Mouse (Mus musculus) midbrain, postnatal 0 days (tissue): ENCODE data around the gene Ntmt1. TPM values are rescaled to one million over a fixed set of nuclear protein-coding genes. Genes with fewer than 3 reads are reported as not detected.

ENCODE experiments used
- ATAC-seq: fragments of 200-750 bp; cut with Nextera tagmentation; 2 replicates; pipeline ENCODE4 v1.8.0; 2017; ENCODE audit warnings: moderate number of reproducible peaks, mild to moderate bottlenecking, moderate TSS enrichment, moderate library complexity; ENCODE audit not compliant: low FRiP score
- DNase-seq: peaks from one replicate; pipeline ENCODE4 v3.0.0-alpha.2; 2015; ENCODE audit warnings: low spot score
- H3K27ac ChIP-seq: fragments of 300-500 bp; sonication (generic); 2 replicates; pipeline ENCODE4 v1.5.1; 2014; ENCODE audit warnings: low read depth, mild to moderate bottlenecking, low read length, mixed read lengths
- H3K27me3 ChIP-seq: fragments of 300-500 bp; sonication (generic); 2 replicates; pipeline ENCODE4 v1.6.1; 2014; ENCODE audit warnings: low read length, control low read depth, mixed read lengths; ENCODE audit not compliant: insufficient read depth
- H3K36me3 ChIP-seq: fragments of 300-500 bp; sonication (generic); 2 replicates; pipeline ENCODE4 v1.6.1; 2014; ENCODE audit warnings: low read length, control low read depth, mixed read lengths; ENCODE audit not compliant: insufficient read depth
- H3K4me1 ChIP-seq: fragments of 300-500 bp; sonication (generic); 2 replicates; pipeline ENCODE4 v1.6.1; 2014; ENCODE audit warnings: mild to moderate bottlenecking, control low read depth, antibody characterized with exemption, low read length, mixed read lengths; ENCODE audit not compliant: insufficient read depth
- H3K4me2 ChIP-seq: fragments of 300-500 bp; sonication (generic); 2 replicates; pipeline ENCODE4 v1.6.1; 2014; ENCODE audit warnings: low read depth, mild to moderate bottlenecking, low read length, mixed read lengths; ENCODE audit not compliant: poor library complexity, severe bottlenecking
- H3K4me3 ChIP-seq: fragments of 300-500 bp; sonication (generic); 2 replicates; pipeline ENCODE4 v1.5.1; 2014; ENCODE audit warnings: low read depth, mild to moderate bottlenecking, low read length, moderate library complexity
- H3K9ac ChIP-seq: fragments of 300-500 bp; sonication (generic); replicated peaks from 2 replicates; pipeline ENCODE4 v1.6.1; 2014; ENCODE audit warnings: mild to moderate bottlenecking, low read length, moderate library complexity, mixed read lengths; ENCODE audit not compliant: poor library complexity, severe bottlenecking
- H3K9me3 ChIP-seq: fragments of 300-500 bp; sonication (generic); 2 replicates; pipeline ENCODE4 v1.6.1; 2016; ENCODE audit warnings: low read length, control low read depth
- CTCF ChIP-seq: IDR thresholded peaks from 2 replicates; pipeline ENCODE4 v1.5.1; 2016; ENCODE audit warnings: antibody characterized with exemption, mild to moderate bottlenecking
- WGBS: fragments of 180-500 bp; shearing (Covaris S2); extraction: QIAGEN DNeasy Blood & Tissue Kit; methylation state at CpG from one replicate; pipeline ENCODE4 v1.1.7; 2014; 5-methylcytosine and 5-hydroxymethylcytosine counted together
- polyA plus RNA-seq: library from polyadenylated mRNA; unstranded; fragments of >200 nt; fragmentation: Nextera tagmentation; extraction: Ambion mirVana; gene quantifications from 2 replicates; pipeline ENCODE4 v1.2.1, GENCODE M21; 2015
- total RNA-seq: library from RNA; depleted of rRNA; stranded (reverse); fragments of >200 nt; gene quantifications from 2 replicates; pipeline ENCODE4 v1.2.3, GENCODE M21; 2014; rRNA removed

Gene Ntmt1
- total RNA-seq (62.2 and 74.1 TPM in 2 replicates), polyA plus RNA-seq (90.3 and 104 TPM in 2 replicates)

GRCm38 (mm10) chr2:30807648-30808295, at the start of gene Ntmt1:
Gene Ntmt1, plus strand, starts transcription at chr2:30807826.
- WGBS = under 1% methylated on average over 37 of the region's 44 CpGs
- peak; percentile 98 for DNase-seq
- Histone ChIP-seq H3K4me1 (peaks cover 8% of the 10 kb centered on the region), H3K9ac (peak within 1 kb of the TSS; percentile 84), H3K4me2 (peak within 1 kb of the TSS; percentile 91), H3K27me3 (peaks cover 5% of the 10 kb centered on the region; the same call in 1 of the 2 replicates), H3K4me3 (peak within 1 kb of the TSS; percentile 60), H3K27ac (peak within 1 kb of the TSS; percentile 77), H3K36me3 (peaks cover 4% of the 10 kb centered on the region; the same call in 1 of the 2 replicates), H3K9me3 (no peaks in the 10 kb centered on the region)
- peak; percentile 97 for ATAC-seq
- TF ChIP-seq CTCF = no peak

DNA sequence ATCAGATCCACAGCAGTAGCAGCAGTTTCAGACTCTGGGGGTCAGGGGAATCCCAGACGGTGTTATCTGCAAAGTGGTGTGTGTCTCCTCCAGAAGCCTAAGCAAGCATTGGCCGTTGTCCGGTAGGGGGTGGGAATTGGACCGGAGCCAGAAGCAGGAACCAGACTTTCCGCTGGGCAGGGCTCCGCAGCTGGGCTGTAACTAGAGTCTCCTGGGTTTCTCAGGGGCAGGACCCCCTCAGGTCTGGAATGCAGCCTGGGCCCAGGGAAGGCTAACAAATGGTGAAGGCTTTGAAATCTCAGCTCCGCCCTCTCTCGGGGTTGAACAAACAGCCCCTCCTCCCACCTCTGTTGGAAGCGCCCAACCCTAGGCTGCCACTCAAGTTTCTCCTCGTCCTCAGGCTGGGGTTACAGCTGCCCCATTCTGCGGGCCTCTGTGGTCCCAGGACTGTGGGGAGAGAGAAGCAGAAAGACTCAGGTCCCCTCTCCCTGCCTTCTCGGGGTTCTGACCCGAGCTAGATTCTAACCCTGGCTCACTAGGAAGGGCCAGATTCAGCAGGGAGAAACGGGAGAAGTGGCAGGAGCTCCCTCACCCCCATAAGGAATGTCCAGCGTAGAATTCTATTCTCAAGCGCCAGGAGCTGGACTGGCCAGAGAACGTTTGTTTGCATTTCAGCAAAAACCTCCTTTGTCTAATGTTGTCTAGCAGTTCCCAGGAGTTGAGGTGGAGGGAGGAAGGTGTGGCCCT, 49.1 kb upstream of the Ntmt1 start:
- Histone ChIP-seq H3K4me2 (no peak overlapping the region), H3K27me3 (no peaks in the 10 kb centered on the region), H3K4me1 (no peaks in the 10 kb centered on the region), H3K9me3 (no peaks in the 10 kb centered on the region), H3K27ac (peak overlapping the region; percentile 32; the same call in 1 of the 2 replicates), H3K4me3 (no peak overlapping the region), H3K36me3 (no peaks in the 10 kb centered on the region), H3K9ac (no peak overlapping the region)
- 10% methylated on average over 17 of the region's 17 CpGs for WGBS
- ATAC-seq (peak; percentile 62; the same call in 1 of the 2 replicates), DNase-seq (peak; percentile 75)
- peak; percentile 53 for TF ChIP-seq CTCF

GRCm38 (mm10) chr2:30759088-30759374, 48.6 kb upstream of the Ntmt1 start:
- no peaks in the 10 kb centered on the region for H3K9me3 ChIP-seq
- no peak for DNase-seq
- no peaks in the 10 kb centered on the region for H3K36me3 ChIP-seq
- no peak overlapping the region for H3K9ac ChIP-seq
- H3K27ac ChIP-seq = no peak overlapping the region
- ATAC-seq = no peak
- H3K4me3 ChIP-seq = no peak overlapping the region
- TF ChIP-seq CTCF = no peak
- no peaks in the 10 kb centered on the region for H3K4me1 ChIP-seq
- H3K4me2 ChIP-seq = no peak overlapping the region
- no peaks in the 10 kb centered on the region for H3K27me3 ChIP-seq
- 62% methylated on average over 4 of the region's 4 CpGs for WGBS

DNA sequence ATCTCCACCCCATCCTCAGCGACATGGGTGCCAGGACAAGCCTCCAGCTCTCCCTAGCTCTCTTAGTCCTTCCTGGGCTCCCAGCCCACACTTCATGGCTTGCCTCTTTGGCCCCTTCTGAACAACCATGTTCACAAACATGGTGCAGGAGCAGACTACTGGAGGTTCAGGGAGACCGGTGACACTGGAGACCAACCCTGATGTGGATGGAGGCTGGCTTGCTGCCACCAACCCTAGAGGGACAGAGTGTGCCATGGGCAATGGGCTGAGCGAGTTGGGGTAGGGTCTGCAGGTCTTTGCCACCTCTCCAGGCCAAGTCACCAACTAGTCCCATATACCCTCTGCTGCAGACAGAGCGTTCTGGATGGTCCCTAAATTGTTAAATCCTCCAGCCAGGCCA, 48.2 kb upstream of the Ntmt1 start:
- H3K4me1 ChIP-seq = no peaks in the 10 kb centered on the region
- whole genome bisulfite sequencing = 74% methylated on average over 4 of the region's 4 CpGs

DNA sequence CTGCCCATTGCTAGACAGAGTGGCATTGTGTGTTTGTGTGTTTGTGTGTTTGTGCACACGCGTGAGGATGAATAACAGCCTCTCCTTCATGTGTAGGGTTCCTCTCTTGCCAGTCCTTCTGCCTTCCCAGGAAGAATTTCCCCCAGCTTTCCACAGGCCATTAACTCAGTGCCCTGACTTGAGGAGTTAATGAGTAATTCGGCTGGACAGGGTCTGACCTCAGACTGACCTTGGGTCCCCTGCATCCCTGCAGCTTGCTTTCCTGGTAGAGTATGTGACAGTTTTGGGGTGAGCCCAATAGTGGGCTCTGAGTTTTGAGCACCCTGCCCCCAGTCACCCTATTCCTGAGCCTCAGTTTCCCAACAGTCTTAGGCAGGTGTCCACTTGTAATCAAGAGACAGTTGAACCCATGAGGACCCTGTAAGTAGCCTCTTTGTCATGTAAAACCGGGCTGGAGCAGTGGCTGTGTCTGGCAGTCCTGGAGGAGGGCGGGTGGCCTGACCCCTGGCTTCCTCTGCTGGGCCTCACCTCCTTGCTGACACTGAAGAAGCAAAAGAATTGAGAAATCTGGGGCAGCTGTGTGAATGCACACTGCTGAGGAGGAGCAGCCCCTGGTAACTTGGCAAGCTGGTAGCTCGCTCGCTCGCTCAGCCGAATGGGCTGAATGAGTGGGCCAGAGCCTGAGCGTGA, 47.6 kb upstream of the Ntmt1 start:
- Histone ChIP-seq H3K4me3 (no peak overlapping the region), H3K9ac (no peak overlapping the region), H3K4me1 (no peaks in the 10 kb centered on the region), H3K27me3 (no peaks in the 10 kb centered on the region), H3K27ac (0 out of 2 replicates have a peak overlapping the region, but pooled peaks have one; percentile 38), H3K4me2 (no peak overlapping the region), H3K9me3 (no peaks in the 10 kb centered on the region), H3K36me3 (no peaks in the 10 kb centered on the region)
- DNase-seq (peak; percentile 23), ATAC-seq (no peak)
- WGBS = 49% methylated on average over 10 of the region's 10 CpGs
- TF ChIP-seq CTCF = no peak

More for the DNA sequence above, 48.2 kb upstream of the Ntmt1 start:
- Histone ChIP-seq H3K9me3 (no peaks in the 10 kb centered on the region), H3K9ac (no peak overlapping the region), H3K27me3 (no peaks in the 10 kb centered on the region), H3K36me3 (no peaks in the 10 kb centered on the region), H3K4me2 (no peak overlapping the region), H3K4me3 (no peak overlapping the region), H3K27ac (no peak overlapping the region)
- no peak for TF ChIP-seq CTCF
- DNase-seq (no peak), ATAC-seq (no peak)

DNA sequence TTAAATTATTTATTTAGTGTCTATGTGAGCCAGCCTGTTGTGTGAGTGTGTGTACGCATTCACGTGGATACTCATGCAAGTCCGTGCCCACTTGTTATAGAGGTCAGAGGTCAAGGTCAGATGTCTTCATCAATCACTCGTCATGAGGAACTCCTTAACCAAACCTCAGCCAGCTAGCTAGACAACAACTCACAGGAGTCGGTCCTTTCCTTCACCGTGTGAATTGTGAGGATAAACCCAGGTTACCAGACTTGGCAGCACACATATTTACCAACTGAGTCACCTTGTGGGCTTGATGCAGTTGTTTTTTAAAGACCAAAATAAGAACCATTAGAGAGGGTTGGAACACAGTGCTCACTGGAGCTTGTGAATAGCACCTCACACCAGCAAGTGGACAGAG, 46.9 kb upstream of the Ntmt1 start:
- no peak for TF ChIP-seq CTCF
- Histone ChIP-seq H3K27me3 (no peaks in the 10 kb centered on the region), H3K4me1 (no peaks in the 10 kb centered on the region), H3K36me3 (no peaks in the 10 kb centered on the region), H3K4me3 (no peak overlapping the region), H3K9me3 (no peaks in the 10 kb centered on the region), H3K27ac (no peak overlapping the region), H3K4me2 (no peak overlapping the region), H3K9ac (no peak overlapping the region)
- DNase-seq = no peak
- 40% methylated on average over 6 of the region's 6 CpGs for WGBS
- no peak for ATAC-seq
